Mouse (Mus musculus) right cerebral cortex, postnatal 25 days (tissue): ENCODE data around the gene Gm20852.
"Not testable (repeated sequence)": the region's sequence is repeated elsewhere in the genome, so short reads cannot be mapped to it uniquely, and the experiment has no call there.

Experiments used
- DNase-seq: peaks from one replicate; pipeline ENCODE4 v3.0.0; 2022

Gm20852 gene

DNA sequence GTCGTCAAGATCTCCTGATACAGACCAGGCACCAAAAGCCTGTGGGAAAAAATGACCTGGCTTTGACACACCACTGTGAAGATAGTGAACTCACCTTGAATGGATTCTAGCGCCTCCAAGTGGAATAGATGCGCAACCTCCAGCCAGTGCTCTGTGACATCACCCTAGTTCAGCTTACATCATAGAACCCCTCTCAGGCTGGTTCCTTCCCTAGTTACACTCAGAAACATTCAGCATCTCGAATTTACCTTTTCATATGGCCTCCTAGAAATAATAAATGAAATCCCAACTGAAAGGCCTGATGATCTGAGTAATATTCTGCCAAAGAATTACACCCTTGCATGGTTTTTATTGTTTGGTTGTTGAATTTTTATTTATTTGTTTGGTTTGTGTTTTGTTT is at the start of gene Gm20852:
TSS of gene Gm20852 (minus strand) at position 101 of the 400 bp plus-strand sequence.
- not testable (repeated sequence) for DNase-seq
